Mouse (Mus musculus) heart, embryonic 13.5 days (tissue): ENCODE results near the gene Bcas3. TPM values are rescaled to one million over a fixed set of nuclear protein-coding genes. Genes with fewer than 3 reads are reported as not detected.
A peak's percentile ranks its signal among the peaks of the same experiment; 100 is the strongest.

Source experiments
- ATAC-seq: fragments of 200-750 bp; cut with Nextera tagmentation; 2 replicates; pipeline ENCODE4 v1.8.0; 2017; ENCODE audit warnings: moderate TSS enrichment; ENCODE audit not compliant: insufficient number of reproducible peaks, low FRiP score, low TSS enrichment; ENCODE audit errors: extremely low read depth
- H3K27ac ChIP-seq: fragments of 300-500 bp; sonication (generic); replicated peaks from 2 replicates; pipeline ENCODE4 v1.5.1; 2015; ENCODE audit warnings: moderate library complexity, mild to moderate bottlenecking, inconsistent platforms
- H3K27me3 ChIP-seq: fragments of 300-500 bp; sonication (generic); replicated peaks from 2 replicates; pipeline ENCODE4 v1.6.1; 2015; ENCODE audit warnings: mild to moderate bottlenecking, inconsistent platforms
- H3K36me3 ChIP-seq: fragments of 300-500 bp; sonication (generic); 2 replicates; pipeline ENCODE4 v1.6.1; 2015; ENCODE audit warnings: mild to moderate bottlenecking, inconsistent platforms
- H3K4me1 ChIP-seq: fragments of 300-500 bp; sonication (generic); 2 replicates; pipeline ENCODE4 v1.6.1; 2015; ENCODE audit warnings: inconsistent platforms
- H3K4me2 ChIP-seq: fragments of 300-500 bp; sonication (generic); 2 replicates; pipeline ENCODE4 v1.6.1; 2015; ENCODE audit warnings: inconsistent platforms, mild to moderate bottlenecking, moderate library complexity
- H3K4me3 ChIP-seq: fragments of 300-500 bp; sonication (generic); 2 replicates; pipeline ENCODE4 v1.5.1; 2015; ENCODE audit warnings: moderate library complexity, mild to moderate bottlenecking, inconsistent platforms
- H3K9ac ChIP-seq: fragments of 300-500 bp; sonication (generic); 2 replicates; pipeline ENCODE4 v1.6.1; 2015; ENCODE audit warnings: inconsistent platforms, mild to moderate bottlenecking, moderate library complexity
- H3K9me3 ChIP-seq: fragments of 300-500 bp; sonication (generic); 2 replicates; pipeline ENCODE4 v1.6.1; 2016; ENCODE audit warnings: inconsistent platforms
- WGBS: fragments of 180-500 bp; shearing (Covaris S2); methylation state at CpG from one replicate; pipeline ENCODE4 v1.1.7; 2015; ENCODE audit warnings: mixed read lengths; 5-methylcytosine and 5-hydroxymethylcytosine counted together
- polyA plus RNA-seq: library from polyadenylated mRNA; unstranded; fragments of >200 nt; fragmentation: Nextera tagmentation; extraction: Ambion mirVana; gene quantifications from 2 replicates; pipeline ENCODE4 v1.2.1, GENCODE M21; 2015

The Bcas3 gene
- polyA plus RNA-seq = 17.4 and 18.3 TPM in 2 replicates

DNA sequence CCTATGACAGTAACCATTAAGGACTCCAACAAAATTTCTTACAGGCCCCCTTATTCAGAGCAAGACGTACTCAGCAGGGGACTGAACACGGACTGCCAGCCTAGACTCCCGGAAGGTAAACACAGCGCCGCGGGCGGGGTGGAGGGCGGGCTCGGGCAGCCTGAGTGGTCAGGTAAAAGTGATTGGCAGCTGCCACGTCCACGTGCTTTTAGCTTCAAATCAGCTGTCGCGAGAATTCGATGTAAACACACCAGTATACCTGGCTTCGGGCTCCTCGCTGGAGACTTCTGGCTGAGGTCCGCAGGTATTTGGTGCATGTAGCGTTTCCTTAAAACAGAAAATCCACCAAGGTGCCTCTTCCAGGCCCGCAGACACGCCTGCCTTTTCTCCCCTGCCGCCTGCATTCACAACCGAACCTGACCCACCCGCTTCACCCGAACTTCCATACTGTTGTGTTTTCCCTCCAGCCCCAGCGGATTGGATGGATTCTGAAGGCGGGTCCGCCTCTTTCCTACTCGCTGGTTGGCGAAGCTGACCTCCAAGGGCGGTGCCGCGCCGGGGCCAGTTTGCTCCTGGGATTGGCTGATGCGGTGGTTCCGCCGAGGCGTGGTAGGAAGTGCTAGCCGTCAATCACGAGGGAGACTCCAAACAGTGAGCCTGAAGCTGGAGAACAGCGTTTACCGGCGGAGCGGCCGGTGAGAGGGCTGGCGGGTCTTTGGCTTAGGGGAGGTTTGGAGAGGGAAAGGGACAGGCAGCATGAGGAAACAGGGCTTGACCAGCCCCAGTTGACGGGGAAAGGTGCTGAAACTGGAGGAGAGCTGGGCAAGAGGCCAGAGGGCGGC lies at the start of gene Bcas3:
Gene Bcas3, plus strand, starts transcription at position 629 of the 842 bp plus-strand sequence.
- Histone ChIP-seq H3K9ac (peak within 1 kb of the TSS; percentile 92), H3K4me1 (peaks cover 14% of the 10 kb centered on the region), H3K4me3 (peak within 1 kb of the TSS; percentile 87), H3K36me3 (peaks cover 9% of the 10 kb centered on the region; the same call in 1 of the 2 replicates), H3K4me2 (peak within 1 kb of the TSS; percentile 87), H3K27ac (peak within 1 kb of the TSS; percentile 81), H3K9me3 (no peaks in the 10 kb centered on the region), H3K27me3 (no peaks in the 10 kb centered on the region)
- peak; percentile 99 for ATAC-seq
- WGBS = under 1% methylated on average over 47 of the region's 47 CpGs

DNA sequence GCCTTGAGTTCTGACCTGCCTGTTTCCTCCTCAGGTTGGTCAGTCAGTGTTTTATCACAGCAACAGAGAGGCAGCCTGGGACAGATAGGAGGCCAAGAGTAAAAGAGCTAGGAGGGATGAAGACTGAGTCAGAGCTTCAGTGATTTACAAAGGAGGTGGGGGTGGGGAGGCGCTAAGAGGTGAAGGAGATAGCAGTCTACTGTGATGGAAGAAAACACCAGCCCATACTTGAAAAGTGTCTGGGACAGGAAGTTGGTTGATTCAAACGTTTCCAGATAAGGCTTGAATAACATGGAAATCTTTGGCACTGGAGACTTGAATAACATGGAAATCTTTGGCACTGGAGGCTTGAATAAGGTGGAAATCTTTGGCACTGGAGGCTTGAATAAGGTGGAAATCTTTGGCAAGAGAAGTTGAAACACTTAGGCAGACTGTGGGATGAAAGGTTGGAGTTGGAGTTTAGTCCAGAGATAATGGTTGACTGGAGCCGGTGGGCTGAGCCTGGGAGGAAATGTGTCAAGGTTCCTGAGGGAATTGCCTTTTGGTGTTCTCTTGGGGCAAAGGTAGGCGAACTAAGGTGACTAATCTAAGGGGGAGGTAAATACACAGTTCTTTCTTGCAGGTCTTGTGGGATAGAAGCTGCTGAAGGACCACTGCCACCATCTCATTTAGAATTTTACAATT lies 46.2 kb upstream of the Bcas3 start:
- Histone ChIP-seq H3K27ac (peak overlapping the region; percentile 36; the same call in 1 of the 2 replicates), H3K9me3 (no peaks in the 10 kb centered on the region), H3K4me2 (no peak overlapping the region), H3K9ac (no peak overlapping the region), H3K4me3 (no peak overlapping the region), H3K36me3 (no peaks in the 10 kb centered on the region), H3K4me1 (peaks cover 17% of the 10 kb centered on the region), H3K27me3 (no peaks in the 10 kb centered on the region)
- 16% methylated on average over 4 of the region's 4 CpGs for WGBS
- ATAC-seq = no peak

DNA sequence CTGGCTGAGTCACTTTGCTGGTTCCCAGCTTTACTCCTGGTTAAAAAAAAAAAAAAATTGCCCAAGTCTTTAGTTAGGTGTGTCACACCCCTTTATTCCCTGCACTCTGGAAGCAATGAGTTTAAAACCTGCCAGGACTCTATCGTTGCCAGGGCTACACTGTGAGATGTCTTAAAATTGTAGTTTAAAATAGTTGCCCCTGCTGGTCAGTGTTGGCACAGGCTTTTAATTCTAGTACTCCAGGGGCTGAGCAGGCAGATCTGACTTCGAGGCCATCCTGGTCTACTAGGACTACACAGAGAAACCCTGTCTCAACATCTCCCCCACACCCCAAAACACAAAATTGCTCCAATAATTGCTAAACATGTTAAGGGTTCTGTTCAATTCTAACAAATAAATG lies 44.2 kb upstream of the Bcas3 start:
- Histone ChIP-seq H3K4me3 (no peak overlapping the region), H3K9me3 (no peaks in the 10 kb centered on the region), H3K36me3 (0 out of 2 replicates have a peak, but pooled peaks cover 2% of the 10 kb centered on the region), H3K27ac (no peak overlapping the region), H3K27me3 (no peaks in the 10 kb centered on the region), H3K4me2 (no peak overlapping the region), H3K9ac (no peak overlapping the region), H3K4me1 (peaks cover 32% of the 10 kb centered on the region)
- ATAC-seq = no peak
- WGBS = 78% methylated on average over 2 of the region's 2 CpGs

DNA sequence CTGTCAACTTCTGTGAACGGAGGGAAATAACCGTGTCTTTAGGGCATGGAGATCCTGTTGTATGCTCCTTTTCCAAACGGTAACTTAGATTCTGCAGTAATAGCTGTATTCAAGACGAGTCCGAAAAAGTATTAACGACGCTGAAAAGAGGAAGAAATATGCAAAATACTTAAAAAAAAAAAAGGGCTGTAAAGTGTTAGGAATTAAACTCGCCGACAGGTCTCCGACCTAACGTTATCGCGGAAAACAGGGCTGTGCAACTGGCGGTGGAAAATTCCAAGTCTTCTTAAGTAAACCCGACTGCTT lies 42.6 kb upstream of the Bcas3 start:
- peak overlapping the region; percentile 98 for H3K27ac ChIP-seq
- H3K4me2 ChIP-seq = peak overlapping the region; percentile 94
- peaks cover 14% of the 10 kb centered on the region for H3K36me3 ChIP-seq
- no peaks in the 10 kb centered on the region for H3K27me3 ChIP-seq
- peaks cover 32% of the 10 kb centered on the region for H3K4me1 ChIP-seq
- no peak for ATAC-seq
- 2% methylated on average over 15 of the region's 15 CpGs for WGBS
- peak overlapping the region; percentile 97 for H3K4me3 ChIP-seq
- H3K9me3 ChIP-seq = no peaks in the 10 kb centered on the region
- peak overlapping the region; percentile 88 for H3K9ac ChIP-seq

DNA sequence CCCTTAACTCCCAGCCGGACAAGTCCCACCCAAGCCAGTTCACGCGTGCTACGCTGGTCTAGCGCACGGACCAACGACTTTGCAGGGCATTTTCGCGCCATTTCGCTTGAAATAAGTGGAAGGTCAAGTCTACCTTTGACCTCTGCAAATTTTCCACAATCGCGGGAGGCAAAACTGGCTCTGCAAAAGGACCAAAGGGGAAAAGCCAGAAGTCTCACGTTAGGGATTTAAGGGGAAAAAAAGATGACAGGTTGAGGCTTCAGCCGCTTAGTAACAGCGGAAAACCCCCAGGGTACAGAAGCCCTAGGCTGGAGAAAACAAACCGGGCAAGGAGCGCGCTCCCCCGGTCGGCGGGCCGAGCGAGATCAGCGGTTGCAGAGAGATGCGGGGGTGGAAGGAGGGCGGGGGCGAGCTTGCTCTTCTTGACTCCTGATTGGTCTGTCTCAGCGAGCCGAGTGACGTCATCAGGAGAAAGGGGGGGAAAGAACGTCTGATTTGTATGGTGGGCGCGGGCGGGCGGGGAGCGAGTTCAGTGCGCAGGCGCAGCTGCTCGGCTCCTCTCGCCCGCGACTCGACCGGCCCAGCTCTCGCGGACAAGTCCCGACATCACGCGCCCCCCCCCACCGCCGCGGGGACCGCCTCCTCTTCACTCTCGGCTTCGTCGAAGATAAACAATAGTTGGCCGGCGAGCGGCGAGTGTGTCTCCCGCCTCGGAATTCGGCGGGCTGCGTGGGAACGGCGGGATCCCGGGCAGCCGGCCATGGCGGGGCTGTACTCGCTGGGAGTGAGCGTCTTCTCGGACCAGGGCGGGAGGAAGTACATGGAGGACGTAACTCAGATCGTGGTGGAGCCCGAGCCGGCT lies 42.0 kb upstream of the Bcas3 start, which contains the start of gene Ppm1d:
Gene Ppm1d, plus strand, starts transcription at position 532 of the 862 bp plus-strand sequence.
- no peaks in the 10 kb centered on the region for H3K27me3 ChIP-seq
- peak within 1 kb of the TSS; percentile 98 for H3K27ac ChIP-seq
- peak within 1 kb of the TSS; percentile 97 for H3K4me3 ChIP-seq
- peaks cover 32% of the 10 kb centered on the region for H3K4me1 ChIP-seq
- peak within 1 kb of the TSS; percentile 98 for H3K9ac ChIP-seq
- H3K36me3 ChIP-seq = peaks cover 15% of the 10 kb centered on the region
- WGBS = under 1% methylated on average over 78 of the region's 78 CpGs
- no peaks in the 10 kb centered on the region for H3K9me3 ChIP-seq
- peak; percentile 91 for ATAC-seq
- peak within 1 kb of the TSS; percentile 94 for H3K4me2 ChIP-seq

DNA sequence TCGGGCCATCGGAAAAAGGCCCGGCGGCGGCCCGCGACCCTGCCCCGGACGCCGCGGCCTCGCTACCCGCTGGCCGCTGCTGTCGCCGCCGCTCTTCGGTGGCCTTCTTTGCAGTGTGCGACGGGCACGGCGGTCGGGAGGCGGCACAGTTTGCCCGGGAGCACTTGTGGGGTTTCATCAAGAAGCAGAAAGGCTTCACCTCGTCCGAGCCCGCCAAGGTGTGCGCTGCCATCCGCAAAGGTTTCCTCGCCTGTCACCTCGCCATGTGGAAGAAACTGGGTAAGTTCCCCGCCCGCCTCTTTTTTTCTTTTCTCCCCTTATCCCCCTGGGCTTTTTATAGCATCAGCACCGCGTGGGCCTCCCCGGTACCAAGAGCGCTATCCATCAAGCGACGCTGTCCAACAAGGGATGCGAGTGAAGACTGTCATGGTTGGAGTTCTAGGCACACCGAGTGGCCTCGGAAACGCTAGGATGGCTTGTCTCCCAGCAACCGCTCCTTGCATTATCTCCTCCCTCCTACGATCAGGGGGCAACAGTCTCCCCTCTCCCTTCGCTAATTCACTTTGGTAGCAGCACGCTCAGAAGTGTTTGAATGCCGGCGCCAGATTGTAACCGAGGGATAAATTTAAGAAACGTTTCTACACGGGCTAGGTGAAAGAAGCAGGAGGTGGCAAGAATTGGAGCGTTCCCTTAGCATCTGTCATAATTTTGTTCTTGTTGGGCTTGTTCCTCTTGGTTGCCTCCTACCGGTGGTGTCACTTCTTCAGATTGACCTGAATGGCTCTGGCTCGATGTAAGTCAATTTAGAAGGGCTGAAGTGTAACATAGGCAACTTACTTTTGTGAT lies 41.1 kb upstream of the Bcas3 start:
- Histone ChIP-seq H3K4me1 (peaks cover 24% of the 10 kb centered on the region), H3K27ac (peak overlapping the region; percentile 95), H3K27me3 (no peaks in the 10 kb centered on the region), H3K9ac (peak overlapping the region; percentile 98), H3K36me3 (peaks cover 18% of the 10 kb centered on the region), H3K4me2 (peak overlapping the region; percentile 94), H3K9me3 (no peaks in the 10 kb centered on the region), H3K4me3 (peak overlapping the region; percentile 97)
- 0 out of 2 replicates have a peak, but pooled peaks have one; percentile 7 for ATAC-seq
- 0% methylated on average over 56 of the region's 56 CpGs for WGBS

DNA sequence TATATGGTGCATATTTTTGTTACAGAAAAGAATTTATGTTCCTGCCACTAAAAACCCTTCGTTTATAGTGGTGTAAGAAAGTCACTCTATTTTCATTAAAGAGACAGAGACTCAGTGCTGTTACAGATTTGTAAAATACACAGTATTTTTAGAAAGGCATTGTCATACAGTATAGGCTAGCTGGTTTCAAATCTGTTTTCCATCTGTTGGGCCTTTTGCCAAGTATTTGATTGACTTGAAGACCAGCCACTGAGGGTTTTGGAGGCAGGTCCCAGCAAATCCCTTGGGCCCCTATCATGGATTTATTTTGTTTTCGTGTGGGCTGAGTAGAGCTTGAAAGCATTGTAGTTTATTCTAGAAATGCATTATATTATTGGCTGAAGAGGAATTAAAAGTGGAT lies 40.1 kb upstream of the Bcas3 start:
- Histone ChIP-seq H3K27ac (0 out of 2 replicates have a peak overlapping the region, but pooled peaks have one; percentile 95), H3K9me3 (no peaks in the 10 kb centered on the region), H3K4me3 (peak overlapping the region; percentile 97), H3K4me2 (peak overlapping the region; percentile 94), H3K9ac (peak overlapping the region; percentile 98), H3K36me3 (peaks cover 18% of the 10 kb centered on the region), H3K27me3 (no peaks in the 10 kb centered on the region), H3K4me1 (peaks cover 22% of the 10 kb centered on the region)
- WGBS = 31% methylated on average over 2 of the region's 2 CpGs
- ATAC-seq = no peak

DNA sequence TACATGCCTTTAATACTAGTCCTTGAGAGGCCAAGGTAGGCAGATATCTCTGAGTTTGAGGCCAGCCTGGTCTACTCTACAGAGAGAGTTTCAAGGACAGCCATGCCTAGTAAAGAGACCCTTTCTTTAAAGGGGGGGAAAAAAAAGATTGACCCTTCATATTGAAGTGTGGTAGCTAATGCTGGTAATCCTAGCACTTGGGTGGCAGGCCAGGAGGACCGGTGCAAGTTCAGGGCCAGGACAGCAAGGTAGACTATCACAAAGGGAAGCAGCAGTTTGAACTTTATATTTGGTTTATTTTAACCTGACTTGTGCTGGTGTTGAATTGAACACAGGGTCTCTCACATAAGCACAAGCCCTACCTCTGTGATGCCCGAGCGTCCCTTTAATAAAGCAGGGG lies 39.6 kb upstream of the Bcas3 start:
- Histone ChIP-seq H3K9ac (peak overlapping the region; percentile 98), H3K27me3 (no peaks in the 10 kb centered on the region), H3K4me3 (peak overlapping the region; percentile 97), H3K4me1 (peaks cover 25% of the 10 kb centered on the region), H3K4me2 (peak overlapping the region; percentile 94), H3K9me3 (no peaks in the 10 kb centered on the region), H3K36me3 (peaks cover 18% of the 10 kb centered on the region), H3K27ac (no peak overlapping the region)
- 84% methylated on average over 3 of the region's 3 CpGs for WGBS
- ATAC-seq = no peak

DNA sequence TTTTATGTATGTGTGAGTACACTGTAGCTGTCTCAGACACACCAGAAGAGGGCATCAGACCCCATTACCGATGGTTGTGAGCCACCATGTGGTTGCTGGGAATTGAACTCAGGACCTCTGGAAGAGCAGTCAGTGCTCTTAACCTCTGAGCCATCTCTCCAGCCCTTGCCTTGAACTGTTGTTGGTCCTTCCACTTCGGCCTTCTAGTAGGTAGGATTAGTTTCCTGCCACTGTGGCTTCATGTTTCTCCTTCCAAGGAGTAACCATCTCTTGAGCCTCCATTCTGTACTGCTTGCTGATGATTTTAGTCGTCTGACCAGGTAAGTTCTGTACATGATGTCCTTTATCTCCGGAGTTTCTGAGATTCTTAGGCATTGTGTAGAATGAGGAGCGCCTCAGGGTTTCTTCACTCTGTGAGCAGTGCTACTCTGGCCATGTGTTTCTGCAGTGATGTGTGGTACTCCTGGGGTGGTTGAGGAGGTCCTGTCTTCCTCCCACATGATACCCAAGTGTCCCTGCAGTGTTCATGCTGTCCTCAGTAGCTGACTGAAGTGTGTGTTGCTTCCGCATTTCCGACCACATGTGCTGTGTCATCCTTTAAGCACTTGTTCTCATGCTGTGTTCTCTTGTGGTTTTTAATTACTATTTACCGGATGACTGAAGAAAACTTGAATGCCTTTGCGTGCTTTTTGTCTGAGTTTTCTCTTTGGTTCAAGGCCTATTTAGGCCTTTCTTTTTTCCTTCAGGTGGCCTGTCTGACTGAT lies 29.2 kb upstream of the Bcas3 start:
- Histone ChIP-seq H3K9me3 (no peaks in the 10 kb centered on the region), H3K27ac (no peak overlapping the region), H3K4me2 (no peak overlapping the region), H3K4me1 (peaks cover 7% of the 10 kb centered on the region; the same call in 1 of the 2 replicates), H3K27me3 (no peaks in the 10 kb centered on the region), H3K9ac (no peak overlapping the region), H3K36me3 (peaks cover 19% of the 10 kb centered on the region), H3K4me3 (no peak overlapping the region)
- 89% methylated on average over 9 of the region's 9 CpGs for WGBS
- no peak for ATAC-seq

DNA sequence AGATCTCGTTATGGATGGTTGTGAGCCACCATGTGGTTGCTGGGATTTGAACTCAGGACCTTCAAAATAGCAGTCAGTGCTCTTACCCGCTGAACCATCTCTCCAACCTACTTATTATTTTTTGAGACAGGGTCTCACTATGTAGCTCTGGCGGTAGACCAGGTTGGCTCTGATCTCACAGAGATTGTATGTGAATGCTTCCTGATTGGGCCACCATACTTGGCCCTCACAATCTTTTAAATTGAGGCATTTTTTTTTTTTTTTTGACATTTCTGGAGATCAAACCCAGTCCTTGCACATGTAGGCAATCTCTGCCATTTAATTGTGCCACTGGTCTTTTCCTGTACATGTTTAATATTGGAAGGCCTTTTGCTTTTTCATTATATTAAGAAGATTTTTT lies 24.2 kb upstream of the Bcas3 start:
- WGBS = 94% methylated on average over 3 of the region's 3 CpGs
- no peak overlapping the region for H3K27ac ChIP-seq
- H3K4me2 ChIP-seq = no peak overlapping the region
- H3K27me3 ChIP-seq = no peaks in the 10 kb centered on the region
- H3K4me1 ChIP-seq = no peaks in the 10 kb centered on the region
- no peak overlapping the region for H3K4me3 ChIP-seq
- H3K9ac ChIP-seq = no peak overlapping the region
- ATAC-seq = no peak
- peaks cover 57% of the 10 kb centered on the region for H3K36me3 ChIP-seq
- H3K9me3 ChIP-seq = no peaks in the 10 kb centered on the region
